Mouse (Mus musculus): Measurements from ENCODE around the gene Atg7. TPM values are rescaled to one million over a fixed set of nuclear protein-coding genes. Genes with fewer than 3 reads are reported as not detected.
"Not testable (repeated sequence)": the region's sequence is repeated elsewhere in the genome, so short reads cannot be mapped to it uniquely, and the experiment has no call there.

The Atg7 gene
- polyA plus RNA-seq (2012; fragmentation: generic; extraction: Trizol): 18.7 TPM

DNA sequence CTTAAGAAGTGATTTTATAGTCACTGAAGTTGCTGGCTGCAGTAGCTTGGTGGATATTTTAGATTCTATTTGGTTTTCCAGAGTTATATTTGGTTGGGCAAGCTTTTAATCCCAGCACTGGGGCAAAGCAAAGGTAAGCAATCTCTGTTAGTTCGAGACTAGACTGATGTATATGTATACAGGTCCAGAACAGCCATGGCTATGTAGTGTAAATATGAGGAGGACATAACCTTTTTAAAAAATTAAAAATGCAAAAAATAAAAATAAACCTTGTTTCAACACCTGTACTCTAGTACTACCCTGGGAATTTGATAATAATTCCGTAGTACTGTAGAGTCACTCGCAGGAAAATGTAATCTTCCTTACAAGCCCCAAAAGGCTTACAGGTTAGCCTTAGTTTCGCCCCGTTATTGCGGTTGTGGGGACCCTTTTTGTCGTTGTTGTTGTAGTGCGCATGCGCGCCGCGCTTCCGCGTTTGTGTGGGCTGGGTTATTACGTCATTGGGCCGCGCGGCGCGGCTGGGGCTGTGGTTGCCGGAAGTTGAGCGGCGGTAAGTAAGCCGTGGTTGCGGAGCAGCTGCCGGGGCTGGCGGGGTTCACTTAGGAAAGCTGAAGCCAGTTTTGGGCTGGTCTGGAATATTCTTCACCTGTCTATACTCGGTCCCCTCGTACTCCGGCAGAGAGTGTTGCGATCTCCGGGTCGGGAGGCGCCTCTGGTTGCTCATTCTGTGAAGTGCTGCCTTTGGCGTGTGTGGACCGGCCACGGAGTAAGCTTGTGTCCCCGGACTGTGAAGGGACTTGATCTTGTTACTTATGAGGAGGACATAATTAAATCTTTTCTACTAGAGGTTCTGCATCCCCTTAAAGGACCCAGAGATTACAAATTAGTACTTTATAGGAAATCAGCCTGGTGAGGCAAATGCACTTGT lies at the start of gene Atg7:
Gene Atg7, plus strand, starts transcription at position 497 of the 928 bp plus-strand sequence.
- Histone ChIP-seq H3ac (ENCODE audit: control insufficient read depth, insufficient read length) (no peak within 1 kb of the TSS), H3K27me3 (ENCODE audit: control insufficient read depth, insufficient read depth, insufficient read length) (no peaks in the 10 kb centered on the region), H3K79me2 (ENCODE audit: control insufficient read depth, insufficient read depth) (peaks cover 13% of the 10 kb centered on the region), H3K4me2 (ENCODE audit: low read depth) (peak within 1 kb of the TSS; percentile 95), H3K36me3 (ENCODE audit: control insufficient read depth, insufficient read depth) (no peaks in the 10 kb centered on the region), H3K4me3 (peak within 1 kb of the TSS; percentile 80)
- TF ChIP-seq POLR2A (IDR thresholded peaks at IDR 0.05; ENCODE audit: insufficient read length, low read depth) (peak; percentile 68), E2F4 (IDR thresholded peaks at IDR 0.05; ENCODE audit: insufficient read depth) (no peak), MAX (IDR thresholded peaks at IDR 0.05; ENCODE audit: low read depth) (no peak), USF1 (IDR thresholded peaks at IDR 0.05; ENCODE audit: low read depth) (no peak), MYOD1 (IDR thresholded peaks at IDR 0.05; ENCODE audit: control insufficient read depth in 1 of 3, insufficient read length in 2 of 3, low read depth in 2 of 3) (no peak), REST (IDR thresholded peaks at IDR 0.05; ENCODE audit: insufficient read depth, insufficient read length) (no peak), MYOG (IDR thresholded peaks at IDR 0.05; ENCODE audit: control insufficient read depth in 1 of 3, insufficient read depth in 1 of 3, insufficient read length in 2 of 3, low read depth in 2 of 3) (peak in 1 of 3 experiments; percentile 7), CEBPB (IDR thresholded peaks at IDR 0.05; ENCODE audit: insufficient read depth, poor library complexity, severe bottlenecking) (no peak), TCF3 (IDR thresholded peaks at IDR 0.05; ENCODE audit: insufficient read length, low read depth) (no peak), SRF (IDR thresholded peaks at IDR 0.05; ENCODE audit: control insufficient read depth, insufficient read length, low read depth) (peak; percentile 73), TCF12 (IDR thresholded peaks at IDR 0.05; ENCODE audit: insufficient read depth, poor library complexity, severe bottlenecking) (no peak), POLR2AphosphoS2 (IDR thresholded peaks at IDR 0.05; ENCODE audit: insufficient read length, low read depth) (peak; percentile 43)

DNA sequence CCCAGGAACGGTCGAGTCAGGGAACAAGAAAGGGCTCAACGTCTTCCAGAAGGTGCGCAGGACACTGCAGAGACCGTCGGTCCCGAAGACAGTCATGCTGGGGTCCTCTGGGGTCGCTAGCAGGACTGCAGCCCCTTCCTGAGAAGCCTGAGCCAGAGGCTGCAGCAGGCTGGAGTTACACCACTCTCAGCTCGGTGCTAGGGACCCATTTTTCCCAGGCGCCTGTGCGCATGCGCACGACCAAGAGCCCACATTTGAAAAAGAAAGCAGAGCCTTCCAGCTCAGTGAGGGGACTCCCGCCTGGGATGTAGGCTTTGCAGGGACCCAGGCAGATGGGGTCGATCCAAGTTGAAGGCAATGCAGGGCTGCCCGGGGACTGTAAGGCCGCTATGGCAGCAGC lies 28.8 kb upstream of the Atg7 start:
- H3K27me3 ChIP-seq (ENCODE audit: control insufficient read depth, insufficient read depth, insufficient read length); H3K4me3 ChIP-seq; H3K36me3 ChIP-seq (ENCODE audit: control insufficient read depth, insufficient read depth); H3K79me2 ChIP-seq (ENCODE audit: control insufficient read depth, insufficient read depth); H3ac ChIP-seq (ENCODE audit: control insufficient read depth, insufficient read length); H3K4me2 ChIP-seq (ENCODE audit: low read depth): not testable (repeated sequence)

DNA sequence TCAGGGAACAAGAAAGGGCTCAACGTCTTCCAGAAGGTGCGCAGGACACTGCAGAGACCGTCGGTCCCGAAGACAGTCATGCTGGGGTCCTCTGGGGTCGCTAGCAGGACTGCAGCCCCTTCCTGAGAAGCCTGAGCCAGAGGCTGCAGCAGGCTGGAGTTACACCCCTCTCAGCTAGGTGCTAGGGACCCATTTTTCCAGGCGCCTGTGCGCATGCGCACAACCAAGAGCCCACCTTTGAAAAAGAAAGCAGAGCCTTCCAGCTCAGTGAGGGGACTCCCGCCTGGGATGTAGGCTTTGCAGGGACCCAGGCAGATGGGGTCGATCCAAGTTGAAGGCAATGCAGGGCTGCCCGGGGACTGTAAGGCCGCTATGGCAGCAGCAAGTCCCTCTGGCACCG lies 9.0 kb upstream of the Atg7 start:
- H3K79me2 ChIP-seq (ENCODE audit: control insufficient read depth, insufficient read depth); H3K27me3 ChIP-seq (ENCODE audit: control insufficient read depth, insufficient read depth, insufficient read length); H3K4me3 ChIP-seq; H3K4me2 ChIP-seq (ENCODE audit: low read depth); H3ac ChIP-seq (ENCODE audit: control insufficient read depth, insufficient read length); H3K36me3 ChIP-seq (ENCODE audit: control insufficient read depth, insufficient read depth): not testable (repeated sequence)

DNA sequence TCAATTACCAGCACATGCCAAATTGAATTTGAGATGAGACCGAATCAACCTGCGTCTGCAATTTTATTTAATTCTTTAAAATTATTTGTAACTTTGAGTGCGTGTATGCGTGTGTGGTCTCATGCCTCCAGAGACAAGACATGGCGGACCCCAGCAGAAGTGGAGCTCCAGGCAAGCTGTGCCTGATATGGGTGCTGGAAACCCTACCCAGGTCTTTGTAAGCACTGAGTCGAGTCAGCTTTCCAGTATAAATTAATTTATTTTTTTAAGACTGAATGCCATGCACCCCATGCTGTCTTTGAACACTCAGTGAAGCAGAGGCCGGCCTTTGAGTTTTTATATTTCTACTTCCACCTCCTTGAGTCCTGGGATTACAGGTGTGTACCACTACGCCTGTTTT lies 819 bp downstream of the Atg7 start:
- H3K79me2 ChIP-seq (ENCODE audit: control insufficient read depth, insufficient read depth): peaks cover 13% of the 10 kb centered on the region
- peak overlapping the region; percentile 95 for H3K4me2 ChIP-seq (ENCODE audit: low read depth)
- H3ac ChIP-seq (ENCODE audit: control insufficient read depth, insufficient read length): no peak overlapping the region
- TF ChIP-seq MYOD1 (IDR thresholded peaks at IDR 0.05; ENCODE audit: control insufficient read depth in 1 of 3, insufficient read length in 2 of 3, low read depth in 2 of 3) (no peak), MAX (IDR thresholded peaks at IDR 0.05; ENCODE audit: low read depth) (no peak), POLR2A (IDR thresholded peaks at IDR 0.05; ENCODE audit: insufficient read length, low read depth) (no peak), MYOG (IDR thresholded peaks at IDR 0.05; ENCODE audit: control insufficient read depth in 1 of 3, insufficient read depth in 1 of 3, insufficient read length in 2 of 3, low read depth in 2 of 3) (no peak), CEBPB (IDR thresholded peaks at IDR 0.05; ENCODE audit: insufficient read depth, poor library complexity, severe bottlenecking) (no peak), POLR2AphosphoS2 (IDR thresholded peaks at IDR 0.05; ENCODE audit: insufficient read length, low read depth) (no peak), TCF12 (IDR thresholded peaks at IDR 0.05; ENCODE audit: insufficient read depth, poor library complexity, severe bottlenecking) (no peak), E2F4 (IDR thresholded peaks at IDR 0.05; ENCODE audit: insufficient read depth) (no peak), TCF3 (IDR thresholded peaks at IDR 0.05; ENCODE audit: insufficient read length, low read depth) (no peak), USF1 (IDR thresholded peaks at IDR 0.05; ENCODE audit: low read depth) (no peak), REST (IDR thresholded peaks at IDR 0.05; ENCODE audit: insufficient read depth, insufficient read length) (no peak), SRF (IDR thresholded peaks at IDR 0.05; ENCODE audit: control insufficient read depth, insufficient read length, low read depth) (no peak)
- H3K27me3 ChIP-seq (ENCODE audit: control insufficient read depth, insufficient read depth, insufficient read length): no peaks in the 10 kb centered on the region
- H3K4me3 ChIP-seq: peak overlapping the region; percentile 80
- H3K36me3 ChIP-seq (ENCODE audit: control insufficient read depth, insufficient read depth): no peaks in the 10 kb centered on the region

DNA sequence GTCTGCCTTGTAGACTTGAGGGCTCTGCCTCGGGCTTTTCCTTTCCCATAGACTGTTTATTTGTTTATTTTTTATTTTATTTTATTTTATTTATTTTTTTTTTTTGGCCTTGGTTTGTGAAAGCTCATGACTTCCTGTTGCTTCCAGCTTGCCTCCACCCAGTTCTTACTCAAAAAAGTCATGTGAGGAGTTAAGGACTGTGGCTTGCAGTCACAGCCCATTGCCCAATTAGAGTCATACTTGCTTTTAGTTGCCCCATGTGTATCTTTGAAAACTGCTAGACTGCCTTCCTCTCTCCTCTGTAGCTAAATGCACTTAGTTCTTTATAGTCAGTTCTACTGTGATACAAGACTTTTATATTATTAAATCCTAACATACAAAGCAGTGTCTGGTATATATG lies 1.6 kb downstream of the Atg7 start:
- Histone ChIP-seq H3ac (ENCODE audit: control insufficient read depth, insufficient read length) (no peak overlapping the region), H3K79me2 (ENCODE audit: control insufficient read depth, insufficient read depth) (peaks cover 13% of the 10 kb centered on the region), H3K4me3 (no peak overlapping the region), H3K27me3 (ENCODE audit: control insufficient read depth, insufficient read depth, insufficient read length) (no peaks in the 10 kb centered on the region), H3K36me3 (ENCODE audit: control insufficient read depth, insufficient read depth) (no peaks in the 10 kb centered on the region), H3K4me2 (ENCODE audit: low read depth) (no peak overlapping the region)
- TF ChIP-seq REST (IDR thresholded peaks at IDR 0.05; ENCODE audit: insufficient read depth, insufficient read length) (no peak), SRF (IDR thresholded peaks at IDR 0.05; ENCODE audit: control insufficient read depth, insufficient read length, low read depth) (no peak), E2F4 (IDR thresholded peaks at IDR 0.05; ENCODE audit: insufficient read depth) (no peak), MAX (IDR thresholded peaks at IDR 0.05; ENCODE audit: low read depth) (no peak)

All from myocyte (in vitro differentiated cells).